Mouse (Mus musculus): ENCODE data around the gene Hoxd13. TPM values are rescaled to one million over a fixed set of nuclear protein-coding genes. Genes with fewer than 3 reads are reported as not detected.

Hoxd13 gene
- polyA plus RNA-seq, 1 experiment from 2014 or later, result not detected

- Histone ChIP-seq H3K9ac (ENCODE audit: low read depth, low read length) (peak overlapping the region; percentile 100), H3K9me3 (replicated peaks; ENCODE audit: low read length) (no peaks in the 10 kb centered on the region), H3K27me3 (ENCODE audit: insufficient read depth, low read length) (no peaks in the 10 kb centered on the region), H3K4me1 (replicated peaks; ENCODE audit: insufficient read depth, low read length) (peaks cover 11% of the 10 kb centered on the region), H3K27ac (0 out of 2 replicates have a peak overlapping the region, but pooled peaks have one; percentile 97), H3K4me3 (replicated peaks; ENCODE audit: low read depth, low read length) (peak overlapping the region; percentile 82), H3K36me3 (ENCODE audit: insufficient read depth, low read length) (0 out of 2 replicates have a peak, but pooled peaks cover 5% of the 10 kb centered on the region), H3K4me2 (ENCODE audit: low read length) (peak overlapping the region; percentile 90)
- peak; percentile 67 for TF ChIP-seq CTCF (IDR thresholded peaks at IDR 0.05; ENCODE audit: low read depth)
- DNase-seq (ENCODE audit: low spot score) (peak; percentile 95), ATAC-seq (replicated peaks; ENCODE audit: low FRiP score, low read depth) (no peak)
- 9% methylated on average over 16 of the region's 16 CpGs for WGBS
Observed at GRCm38 (mm10) chr2:74694066-74694465, 26.0 kb downstream of the Hoxd13 start.

GRCm38 (mm10) chr2:74695383-74695782 lies 27.3 kb downstream of the Hoxd13 start:
- 47% methylated on average over 1 of the region's 1 CpGs for WGBS
- Histone ChIP-seq H3K36me3 (ENCODE audit: insufficient read depth, low read length) (0 out of 2 replicates have a peak, but pooled peaks cover 5% of the 10 kb centered on the region), H3K27me3 (ENCODE audit: insufficient read depth, low read length) (no peaks in the 10 kb centered on the region), H3K4me2 (ENCODE audit: low read length) (peak overlapping the region; percentile 90), H3K4me3 (replicated peaks; ENCODE audit: low read depth, low read length) (peak overlapping the region; percentile 91), H3K4me1 (replicated peaks; ENCODE audit: insufficient read depth, low read length) (peaks cover 15% of the 10 kb centered on the region), H3K27ac (peak overlapping the region; percentile 98), H3K9ac (ENCODE audit: low read depth, low read length) (peak overlapping the region; percentile 100; the same call in 1 of the 2 replicates), H3K9me3 (replicated peaks; ENCODE audit: low read length) (no peaks in the 10 kb centered on the region)
- no peak for DNase-seq (ENCODE audit: low spot score)
- no peak for TF ChIP-seq CTCF (IDR thresholded peaks at IDR 0.05; ENCODE audit: low read depth)
- ATAC-seq (replicated peaks; ENCODE audit: low FRiP score, low read depth), result no peak

GRCm38 (mm10) chr2:74695813-74696430 lies 27.8 kb downstream of the Hoxd13 start:
- 30% methylated on average over 7 of the region's 7 CpGs for WGBS
- Histone ChIP-seq H3K27me3 (ENCODE audit: insufficient read depth, low read length) (no peaks in the 10 kb centered on the region), H3K4me2 (ENCODE audit: low read length) (peak overlapping the region; percentile 90), H3K4me1 (replicated peaks; ENCODE audit: insufficient read depth, low read length) (peaks cover 20% of the 10 kb centered on the region), H3K9me3 (replicated peaks; ENCODE audit: low read length) (no peaks in the 10 kb centered on the region), H3K36me3 (ENCODE audit: insufficient read depth, low read length) (0 out of 2 replicates have a peak, but pooled peaks cover 5% of the 10 kb centered on the region), H3K27ac (peak overlapping the region; percentile 98), H3K4me3 (replicated peaks; ENCODE audit: low read depth, low read length) (peak overlapping the region; percentile 91), H3K9ac (ENCODE audit: low read depth, low read length) (peak overlapping the region; percentile 100)
- TF ChIP-seq CTCF (IDR thresholded peaks at IDR 0.05; ENCODE audit: low read depth), result no peak
- no peak for ATAC-seq (replicated peaks; ENCODE audit: low FRiP score, low read depth)
- DNase-seq (ENCODE audit: low spot score), result no peak

GRCm38 (mm10) chr2:74696442-74697335 lies 28.6 kb downstream of the Hoxd13 start:
- 21% methylated on average over 34 of the region's 34 CpGs for WGBS
- Histone ChIP-seq H3K36me3 (ENCODE audit: insufficient read depth, low read length) (0 out of 2 replicates have a peak, but pooled peaks cover 5% of the 10 kb centered on the region), H3K9ac (ENCODE audit: low read depth, low read length) (peak overlapping the region; percentile 100), H3K4me3 (replicated peaks; ENCODE audit: low read depth, low read length) (peak overlapping the region; percentile 91), H3K27me3 (ENCODE audit: insufficient read depth, low read length) (no peaks in the 10 kb centered on the region), H3K27ac (peak overlapping the region; percentile 98), H3K9me3 (replicated peaks; ENCODE audit: low read length) (no peaks in the 10 kb centered on the region), H3K4me2 (ENCODE audit: low read length) (peak overlapping the region; percentile 90), H3K4me1 (replicated peaks; ENCODE audit: insufficient read depth, low read length) (peaks cover 20% of the 10 kb centered on the region)
- peak; percentile 12; the same call in 1 of the 2 replicates for ATAC-seq (replicated peaks; ENCODE audit: low FRiP score, low read depth)
- TF ChIP-seq CTCF (IDR thresholded peaks at IDR 0.05; ENCODE audit: low read depth), result no peak
- DNase-seq (ENCODE audit: low spot score), result no peak

- peak; percentile 38 for TF ChIP-seq CTCF (IDR thresholded peaks at IDR 0.05; ENCODE audit: low read depth)
- under 1% methylated on average over 43 of the region's 43 CpGs for WGBS
- Histone ChIP-seq H3K4me2 (ENCODE audit: low read length) (peak within 1 kb of the TSS; percentile 90), H3K4me3 (replicated peaks; ENCODE audit: low read depth, low read length) (peak within 1 kb of the TSS; percentile 91), H3K27me3 (ENCODE audit: insufficient read depth, low read length) (no peaks in the 10 kb centered on the region), H3K9me3 (replicated peaks; ENCODE audit: low read length) (no peaks in the 10 kb centered on the region), H3K4me1 (replicated peaks; ENCODE audit: insufficient read depth, low read length) (peaks cover 15% of the 10 kb centered on the region), H3K36me3 (ENCODE audit: insufficient read depth, low read length) (0 out of 2 replicates have a peak, but pooled peaks cover 4% of the 10 kb centered on the region), H3K9ac (ENCODE audit: low read depth, low read length) (peak within 1 kb of the TSS; percentile 100), H3K27ac (peak within 1 kb of the TSS; percentile 98)
- peak; percentile 66 for ATAC-seq (replicated peaks; ENCODE audit: low FRiP score, low read depth)
- DNase-seq (ENCODE audit: low spot score), result peak; percentile 89
Observed at GRCm38 (mm10) chr2:74697567-74698121, 29.5 kb downstream of the Hoxd13 start, which contains the start of gene Hoxd9. Gene Hoxd9, plus strand, starts transcription at chr2:74697727.

Measured in kidney, postnatal 0 days (tissue).